In the genomic region with DNA sequence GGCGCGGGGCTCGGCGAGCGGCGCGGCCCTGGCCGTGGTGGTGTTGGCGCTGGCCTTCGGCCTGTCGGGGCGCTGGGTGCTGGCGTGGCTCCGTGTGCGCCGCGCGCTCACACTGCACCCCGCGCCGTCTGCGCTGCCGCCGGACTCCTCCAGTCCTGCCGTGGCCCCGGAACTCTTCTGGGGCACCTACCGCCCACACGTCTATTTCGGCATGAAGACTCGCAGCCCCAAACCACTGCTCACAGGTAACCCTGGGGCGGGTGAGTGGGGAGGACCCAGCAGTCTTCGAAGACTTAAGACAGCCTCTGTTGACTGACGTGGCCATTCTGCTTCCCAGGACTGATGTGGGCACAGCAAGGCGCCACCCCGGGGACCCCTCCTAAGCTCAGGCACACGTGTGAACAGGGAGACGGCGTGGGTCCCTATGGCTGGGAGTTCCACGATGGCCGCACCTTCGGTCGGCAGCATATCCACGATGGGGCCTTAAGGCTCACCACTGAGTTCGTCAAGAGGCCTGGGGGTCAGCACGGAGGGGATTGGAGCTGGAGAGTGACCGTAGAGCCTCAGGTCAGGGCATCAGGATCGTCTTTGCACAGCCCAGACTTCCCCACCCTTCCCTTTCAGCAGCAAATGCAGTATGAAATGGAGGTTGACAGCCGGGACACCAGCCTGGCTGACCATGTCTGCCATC, we compare ENCODE assay signal across 1 mouse cellular context.
TF ChIP-seq lines count a peak whose summit lies in the region.

No protein-coding gene starts in this region.

TF ChIP-seq in CH12.LX, 34 proteins besides CTCF, POLR2A, EP300 and RAD21:
- TF ChIP-seq ZC3H11A (IDR thresholded peaks at IDR 0.05; ENCODE audit: low read depth, low read length) = no peak
- TF ChIP-seq MXI1 (IDR thresholded peaks at IDR 0.05; ENCODE audit: low read depth, low read length) = peak; percentile 13; the same call in 1 of the 2 replicates
- no peak for TF ChIP-seq USF1 (IDR thresholded peaks at IDR 0.05; ENCODE audit: low read depth, low read length)
- TF ChIP-seq UBTF (IDR thresholded peaks at IDR 0.05; ENCODE audit: low read depth, low read length) = no peak
- TF ChIP-seq MEF2A (IDR thresholded peaks at IDR 0.05; ENCODE audit: borderline replicate concordance, low read depth, low read length) = no peak
- no peak for TF ChIP-seq SIN3A (IDR thresholded peaks at IDR 0.05; ENCODE audit: low read length)
- no peak for TF ChIP-seq IRF4 (IDR thresholded peaks at IDR 0.05; ENCODE audit: low read depth, low read length)
